Mouse (Mus musculus) megakaryocyte, embryonic 14.5 days (primary cell): ENCODE results near the gene Ino80.

Source experiments
- FLI1 ChIP-seq: IDR thresholded peaks from 2 replicates; pipeline ENCODE4 v1.6.1; 2012; ENCODE audit warnings: low read length, inconsistent platforms, mixed read lengths
- GATA1 ChIP-seq: IDR thresholded peaks from 3 replicates; pipeline ENCODE4 v1.6.1; 2012; ENCODE audit warnings: mixed read lengths, low read length, inconsistent platforms, borderline replicate concordance

- TF ChIP-seq GATA1 (no peak), FLI1 (no peak)
Observed at GRCm38 (mm10) chr2:119399313-119399712, 78.2 kb downstream of the Ino80 start.
